Mouse (Mus musculus) ES-Bruce4 (cell line): ENCODE results near the gene Krtap3-2.

Source experiments
- CTCF ChIP-seq: IDR thresholded peaks from one replicate; pipeline ENCODE4 v1.8.1; 2011; ENCODE audit warnings: low read depth, low read length
- POLR2A ChIP-seq: IDR thresholded peaks from one replicate; pipeline ENCODE4 v1.8.1; 2011; ENCODE audit warnings: low read length; ENCODE audit not compliant: insufficient read depth

DNA sequence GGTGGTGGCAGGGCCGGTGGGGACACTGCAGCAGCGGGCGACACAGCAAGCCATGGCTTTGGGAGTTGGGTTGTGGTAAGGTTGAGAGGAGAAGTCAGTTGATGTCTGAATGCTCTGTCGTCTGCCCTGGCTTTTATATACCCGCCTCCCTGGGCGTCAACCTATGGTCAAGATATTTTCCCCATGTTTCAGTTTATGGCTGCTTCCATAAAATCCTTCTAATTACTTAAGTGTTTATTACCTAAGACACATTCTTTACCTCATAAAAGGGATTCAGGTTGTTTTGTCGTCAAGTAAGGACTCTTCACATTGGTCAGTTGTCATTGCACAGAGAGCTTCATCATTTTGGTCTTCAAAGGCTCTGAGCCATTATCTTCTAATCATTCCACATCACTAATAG is 9.9 kb upstream of the Krtap3-2 start, which contains the start of gene Krtap3-1:
- TF ChIP-seq CTCF (no peak), POLR2A (no peak)
